Mouse (Mus musculus): ENCODE measurements around the gene Gm45021. TPM values are rescaled to one million over a fixed set of nuclear protein-coding genes. Genes with fewer than 3 reads are reported as not detected.

Gene Gm45021
- total and polyA plus RNA-seq, 2 experiments from 2014 or later = not detected

GRCm38 (mm10) chr6:48642764-48643292 lies 53.4 kb downstream of the Gm45021 start:
- DNase-seq (ENCODE audit: low spot score) = peak; percentile 93
- Histone ChIP-seq H3K27me3 (ENCODE audit: insufficient read depth, low read length) (no peaks in the 10 kb centered on the region), H3K4me2 (ENCODE audit: low read depth, low read length) (no peak overlapping the region), H3K4me1 (ENCODE audit: insufficient read depth, low read length) (no peaks in the 10 kb centered on the region), H3K4me3 (ENCODE audit: low read length) (no peak overlapping the region), H3K36me3 (ENCODE audit: insufficient read depth, low read length) (no peaks in the 10 kb centered on the region), H3K9me3 (ENCODE audit: low read length) (no peaks in the 10 kb centered on the region), H3K9ac (replicated peaks; ENCODE audit: low read length) (no peak overlapping the region), H3K27ac (no peak overlapping the region)
- ATAC-seq = peak; percentile 37
- WGBS = 19% methylated on average over 4 of the region's 4 CpGs
- peak; percentile 77 for TF ChIP-seq CTCF (IDR thresholded peaks at IDR 0.05; ENCODE audit: low read depth)

GRCm38 (mm10) chr6:48645660-48646308 lies 56.4 kb downstream of the Gm45021 start:
- WGBS = 13% methylated on average over 12 of the region's 12 CpGs

GRCm38 (mm10) chr6:48646309-48646690 lies 56.9 kb downstream of the Gm45021 start:
- Histone ChIP-seq H3K4me3 (ENCODE audit: low read length) (no peak overlapping the region), H3K9me3 (ENCODE audit: low read length) (no peaks in the 10 kb centered on the region)
- WGBS = 86% methylated on average over 4 of the region's 4 CpGs

More at GRCm38 (mm10) chr6:48645660-48646308, 56.4 kb downstream of the Gm45021 start:
- DNase-seq (ENCODE audit: low spot score) (peak; percentile 84), ATAC-seq (peak; percentile 50; the same call in 1 of the 2 replicates)
- Histone ChIP-seq H3K27ac (no peak overlapping the region), H3K4me2 (ENCODE audit: low read depth, low read length) (no peak overlapping the region), H3K36me3 (ENCODE audit: insufficient read depth, low read length) (no peaks in the 10 kb centered on the region), H3K27me3 (ENCODE audit: insufficient read depth, low read length) (no peaks in the 10 kb centered on the region), H3K9ac (replicated peaks; ENCODE audit: low read length) (no peak overlapping the region), H3K9me3 (ENCODE audit: low read length) (no peaks in the 10 kb centered on the region), H3K4me3 (ENCODE audit: low read length) (no peak overlapping the region), H3K4me1 (ENCODE audit: insufficient read depth, low read length) (no peaks in the 10 kb centered on the region)
- TF ChIP-seq CTCF (IDR thresholded peaks at IDR 0.05; ENCODE audit: low read depth) = peak; percentile 88

GRCm38 (mm10) chr6:48646995-48647394 lies 57.6 kb downstream of the Gm45021 start, which contains the start of gene Gimap8:
Gene Gimap8, plus strand, starts transcription at chr6:48647234.
- no peaks in the 10 kb centered on the region for H3K4me1 ChIP-seq (ENCODE audit: insufficient read depth, low read length)
- H3K36me3 ChIP-seq (ENCODE audit: insufficient read depth, low read length) = no peaks in the 10 kb centered on the region
- no peak within 1 kb of the TSS for H3K9ac ChIP-seq (replicated peaks; ENCODE audit: low read length)
- DNase-seq (ENCODE audit: low spot score) (peak; percentile 44), ATAC-seq (0 out of 2 replicates have a peak, but pooled peaks have one; percentile 62)
- WGBS = 36% methylated on average over 3 of the region's 3 CpGs
- TF ChIP-seq CTCF (IDR thresholded peaks at IDR 0.05; ENCODE audit: low read depth) = peak; percentile 57
- no peak within 1 kb of the TSS for H3K4me2 ChIP-seq (ENCODE audit: low read depth, low read length)
- H3K9me3 ChIP-seq (ENCODE audit: low read length) = no peaks in the 10 kb centered on the region
- no peak within 1 kb of the TSS for H3K4me3 ChIP-seq (ENCODE audit: low read length)
- no peak within 1 kb of the TSS for H3K27ac ChIP-seq
- no peaks in the 10 kb centered on the region for H3K27me3 ChIP-seq (ENCODE audit: insufficient read depth, low read length)

More at GRCm38 (mm10) chr6:48646309-48646690, 56.9 kb downstream of the Gm45021 start:
- Histone ChIP-seq H3K4me2 (ENCODE audit: low read depth, low read length) (no peak overlapping the region), H3K36me3 (ENCODE audit: insufficient read depth, low read length) (no peaks in the 10 kb centered on the region), H3K4me1 (ENCODE audit: insufficient read depth, low read length) (no peaks in the 10 kb centered on the region), H3K27me3 (ENCODE audit: insufficient read depth, low read length) (no peaks in the 10 kb centered on the region), H3K9ac (replicated peaks; ENCODE audit: low read length) (no peak overlapping the region), H3K27ac (no peak overlapping the region)
- TF ChIP-seq CTCF (IDR thresholded peaks at IDR 0.05; ENCODE audit: low read depth) = no peak
- no peak for DNase-seq (ENCODE audit: low spot score)
- no peak for ATAC-seq

GRCm38 (mm10) chr6:48647611-48648010 lies 58.2 kb downstream of the Gm45021 start:
- Histone ChIP-seq H3K9me3 (ENCODE audit: low read length) (no peaks in the 10 kb centered on the region), H3K27ac (no peak overlapping the region), H3K4me1 (ENCODE audit: insufficient read depth, low read length) (no peaks in the 10 kb centered on the region), H3K4me2 (ENCODE audit: low read depth, low read length) (no peak overlapping the region), H3K36me3 (ENCODE audit: insufficient read depth, low read length) (no peaks in the 10 kb centered on the region), H3K27me3 (ENCODE audit: insufficient read depth, low read length) (no peaks in the 10 kb centered on the region), H3K4me3 (ENCODE audit: low read length) (no peak overlapping the region), H3K9ac (replicated peaks; ENCODE audit: low read length) (no peak overlapping the region)
- TF ChIP-seq CTCF (IDR thresholded peaks at IDR 0.05; ENCODE audit: low read depth) = no peak
- no peak for DNase-seq (ENCODE audit: low spot score)
- 90% methylated on average over 2 of the region's 2 CpGs for WGBS
- ATAC-seq = no peak

GRCm38 (mm10) chr6:48648779-48649178 lies 59.4 kb downstream of the Gm45021 start:
- Histone ChIP-seq H3K36me3 (ENCODE audit: insufficient read depth, low read length) (no peaks in the 10 kb centered on the region), H3K9ac (replicated peaks; ENCODE audit: low read length) (no peak overlapping the region), H3K4me3 (ENCODE audit: low read length) (no peak overlapping the region), H3K27ac (no peak overlapping the region), H3K9me3 (ENCODE audit: low read length) (no peaks in the 10 kb centered on the region), H3K4me2 (ENCODE audit: low read depth, low read length) (no peak overlapping the region), H3K4me1 (ENCODE audit: insufficient read depth, low read length) (no peaks in the 10 kb centered on the region), H3K27me3 (ENCODE audit: insufficient read depth, low read length) (no peaks in the 10 kb centered on the region)
- DNase-seq (ENCODE audit: low spot score) (no peak), ATAC-seq (no peak)
- TF ChIP-seq CTCF (IDR thresholded peaks at IDR 0.05; ENCODE audit: low read depth) = no peak
- WGBS = 90% methylated on average over 4 of the region's 4 CpGs

- H3K27me3 ChIP-seq (ENCODE audit: insufficient read depth, low read length) = no peaks in the 10 kb centered on the region
- H3K4me3 ChIP-seq (ENCODE audit: low read length) = no peak overlapping the region
- H3K36me3 ChIP-seq (ENCODE audit: insufficient read depth, low read length) = no peaks in the 10 kb centered on the region
- no peak for TF ChIP-seq CTCF (IDR thresholded peaks at IDR 0.05; ENCODE audit: low read depth)
- H3K9ac ChIP-seq (replicated peaks; ENCODE audit: low read length) = no peak overlapping the region
- H3K4me2 ChIP-seq (ENCODE audit: low read depth, low read length) = no peak overlapping the region
- no peaks in the 10 kb centered on the region for H3K9me3 ChIP-seq (ENCODE audit: low read length)
- no peaks in the 10 kb centered on the region for H3K4me1 ChIP-seq (ENCODE audit: insufficient read depth, low read length)
- H3K27ac ChIP-seq = no peak overlapping the region
- no peak for ATAC-seq
- WGBS = 91% methylated on average over 9 of the region's 9 CpGs
- no peak for DNase-seq (ENCODE audit: low spot score)
Observed at GRCm38 (mm10) chr6:48650041-48650440, 60.6 kb downstream of the Gm45021 start.

All from hindbrain, postnatal 0 days (tissue).